Mouse (Mus musculus) erythroblast, embryonic 14.5 days (primary cell): ENCODE data around the gene Gm20737. TPM values are rescaled to one million over a fixed set of nuclear protein-coding genes. Genes with fewer than 3 reads are reported as not detected.
"Not testable (repeated sequence)": the region's sequence is repeated elsewhere in the genome, so short reads cannot be mapped to it uniquely, and the experiment has no call there.

Experiments
- H3K27me3 ChIP-seq: 2 replicates; pipeline ENCODE4 v1.6.1; 2012; ENCODE audit warnings: inconsistent platforms; ENCODE audit not compliant: control insufficient read depth
- H3K36me3 ChIP-seq: 2 replicates; pipeline ENCODE4 v1.6.1; 2012; ENCODE audit warnings: mild to moderate bottlenecking, inconsistent platforms; ENCODE audit not compliant: control insufficient read depth
- H3K4me1 ChIP-seq: 2 replicates; pipeline ENCODE4 v1.6.1; 2012; ENCODE audit warnings: inconsistent platforms; ENCODE audit not compliant: control insufficient read depth
- H3K4me3 ChIP-seq: replicated peaks from 2 replicates; pipeline ENCODE3; 2012; ENCODE audit warnings: moderate library complexity, mild to moderate bottlenecking, inconsistent platforms
- H3K9me3 ChIP-seq: 2 replicates; pipeline ENCODE4 v1.6.1; 2012; ENCODE audit warnings: low read length, inconsistent platforms, mixed read lengths; ENCODE audit not compliant: control insufficient read depth
- polyA plus RNA-seq: library from polyadenylated mRNA; stranded (reverse); fragments of >175 nt; gene quantifications from 2 replicates; pipeline ENCODE4 v1.2.3, GENCODE M21; 2012

Gene Gm20737
- not detected in 2 replicates for polyA plus RNA-seq

DNA sequence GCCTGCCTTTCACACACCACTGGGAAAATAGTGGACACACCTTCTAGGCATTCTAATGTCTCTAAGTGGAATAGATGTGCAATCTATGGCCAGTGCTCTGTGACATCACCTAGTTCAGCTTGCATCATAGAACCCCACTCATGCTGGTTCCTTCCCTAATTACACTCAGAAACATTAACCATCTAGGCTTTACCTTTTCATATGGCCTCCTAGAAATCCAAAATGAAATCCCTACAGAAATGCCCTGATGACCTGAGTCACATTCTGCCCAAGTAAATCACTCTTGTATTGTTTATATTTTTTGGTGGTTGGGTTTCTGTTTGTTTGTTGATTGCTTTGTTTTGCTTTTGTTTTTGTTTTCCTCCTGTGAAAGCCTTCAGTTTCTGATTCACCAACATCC lies at the start of gene Gm20737:
Gm20737 (minus strand) TSS at position 101 of the 400 bp plus-strand sequence.
- not testable (repeated sequence) for H3K27me3 ChIP-seq, H3K4me3 ChIP-seq, H3K4me1 ChIP-seq, H3K9me3 ChIP-seq, H3K36me3 ChIP-seq

GRCm38 (mm10) chrY:10553153-10553552 lies 17.3 kb upstream of the Gm20737 start, which contains the start of gene Gm21775:
Gene Gm21775 (plus strand): TSS chrY:10553453.
- not testable (repeated sequence) for H3K9me3 ChIP-seq, H3K36me3 ChIP-seq

More at GRCm38 (mm10) chrY:10553153-10553552, 17.3 kb upstream of the Gm20737 start, which contains the start of gene Gm21775:
- H3K27me3 ChIP-seq, H3K4me1 ChIP-seq, H3K4me3 ChIP-seq: not testable (repeated sequence)

Other genes starting within 250 kb of the Gm20737 start
- not detected in 2 replicates for gene Gm20834, start 211.5 kb downstream of the Gm20737 start, polyA plus RNA-seq
- gene Gm28510, start 123.3 kb downstream of the Gm20737 start, polyA plus RNA-seq, result not detected in 2 replicates
- not detected in 2 replicates for gene Gm21775, start 17.4 kb upstream of the Gm20737 start, polyA plus RNA-seq
- not detected in 2 replicates for gene Gm21900, start 80.3 kb upstream of the Gm20737 start, polyA plus RNA-seq
- gene Gm20777, start 216.4 kb upstream of the Gm20737 start, polyA plus RNA-seq, result not detected in 2 replicates